Mouse (Mus musculus) embryonic stem cell, embryonic (primary cell): Measurements from ENCODE around the gene Sik3.

Source experiments
- CTCF ChIA-PET, 4 experiments: fragments of 300-600 bp in 2 of 4; fragments of 350-600 bp in 2 of 4; sonication (Branson Sonifier 250); formaldehyde crosslinking; loops; one replicate each; lab custom pipeline; 2022; ENCODE audit warnings: inconsistent platforms in 2 of 4; lab: Charles Lee
- POLR2A ChIA-PET, 4 experiments: fragments of 300-600 bp in 2 of 4; fragments of 350-600 bp in 2 of 4; sonication (Branson Sonifier 250); formaldehyde crosslinking; loops; one replicate each; lab custom pipeline; 2022; ENCODE audit warnings: antibody characterized with exemption in 4 of 4, inconsistent platforms in 1 of 4; lab: Charles Lee

The Sik3 gene

DNA sequence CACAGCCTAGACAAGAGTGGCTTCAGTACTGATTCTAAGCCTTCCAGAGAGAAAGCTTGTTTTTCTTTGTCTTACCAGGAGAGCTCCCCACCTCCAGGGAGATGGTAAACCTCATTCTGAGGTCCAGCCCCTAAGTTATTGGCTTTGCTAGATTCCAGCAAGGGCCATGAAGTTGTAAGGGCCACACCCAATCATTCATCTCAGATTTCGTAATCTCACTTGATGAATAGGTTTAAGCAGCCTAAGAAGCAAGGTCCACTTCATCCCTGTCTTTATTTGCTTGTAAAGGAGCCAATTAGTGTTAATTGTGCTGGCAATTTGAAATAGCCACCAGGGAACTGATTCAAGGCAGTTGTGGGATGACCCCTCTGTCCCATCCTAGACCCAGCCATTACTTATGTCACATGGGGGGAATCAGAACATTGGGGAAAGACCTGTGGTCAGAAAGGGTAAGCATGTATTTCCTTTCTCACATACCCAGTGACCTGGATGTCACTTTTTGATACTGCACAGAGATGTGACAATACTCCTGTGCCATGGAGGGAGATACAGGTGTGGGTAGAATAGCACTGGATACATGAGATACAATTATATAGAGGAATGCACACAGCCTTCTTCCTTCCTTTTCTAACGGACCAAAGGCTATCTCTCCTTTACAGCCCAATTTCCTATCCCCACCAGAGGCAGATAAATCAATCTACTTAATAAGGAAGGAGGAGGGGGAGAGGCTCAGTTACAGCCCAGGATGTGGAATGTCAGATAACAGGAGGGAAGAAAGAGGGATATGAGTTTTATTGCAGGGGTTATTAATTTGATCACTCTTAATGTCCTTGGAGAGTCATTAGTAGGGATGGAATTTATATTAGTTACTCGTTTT is 1.3 kb upstream of the Sik3 start:
- CTCF ChIA-PET, result interaction anchor here (0.6 to 1.5 kb wide), 16 partner anchors 17 to 271 kb away, joined by 3 to 22 read pairs (median 4); partner anchors contain the start of gene Bud13 (in 1 of the 4)

DNA sequence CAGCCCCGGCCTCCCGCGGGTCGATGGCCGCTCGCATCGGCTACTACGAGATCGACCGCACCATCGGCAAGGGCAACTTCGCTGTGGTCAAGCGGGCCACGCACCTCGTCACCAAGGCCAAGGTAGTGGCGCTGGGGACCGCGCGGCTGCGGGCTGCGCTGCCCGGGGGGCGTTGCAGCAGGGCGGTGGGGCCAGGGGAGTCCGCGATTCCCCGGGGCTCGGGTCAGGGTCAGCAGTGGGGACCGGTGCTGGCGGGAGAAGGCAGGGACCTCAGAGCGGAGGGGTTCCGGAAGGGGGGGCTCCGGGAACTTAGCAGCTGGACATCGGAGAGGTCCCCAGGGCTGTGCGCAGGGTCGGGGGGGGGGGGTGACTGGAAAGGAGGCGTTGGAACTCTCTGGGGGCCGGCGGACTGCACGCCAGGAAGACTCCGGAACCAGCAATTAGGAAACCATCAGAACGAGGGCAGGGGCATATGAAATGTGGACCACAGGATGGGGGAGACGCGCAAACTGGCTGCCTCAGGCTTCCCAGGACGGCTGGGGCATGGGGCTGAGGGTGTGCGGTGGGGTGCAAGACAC is 478 bp downstream of the Sik3 start:
- ChIA-PET CTCF (interaction anchor here in 3 of 4 experiments (0.6 to 1.5 kb wide), 36 partner anchors 8 to 791 kb away, joined by 3 to 31 read pairs (median 4); no protein-coding TSS in a partner anchor), POLR2A (interaction anchor here (0.6 to 3.7 kb wide), 32 partner anchors 8 to 270 kb away, joined by 3 to 20 read pairs (median 4); partner anchors contain the start of gene Bud13 (in 2 of the 4))

More for the DNA sequence above, 1.3 kb upstream of the Sik3 start:
- POLR2A ChIA-PET, result interaction anchor here (0.7 to 3.7 kb wide), 23 partner anchors 9 to 1046 kb away, joined by 3 to 20 read pairs (median 4); partner anchors contain the start of genes Bud13 (in 2 of the 4) and Ube4a (in 1 of the 4)

DNA sequence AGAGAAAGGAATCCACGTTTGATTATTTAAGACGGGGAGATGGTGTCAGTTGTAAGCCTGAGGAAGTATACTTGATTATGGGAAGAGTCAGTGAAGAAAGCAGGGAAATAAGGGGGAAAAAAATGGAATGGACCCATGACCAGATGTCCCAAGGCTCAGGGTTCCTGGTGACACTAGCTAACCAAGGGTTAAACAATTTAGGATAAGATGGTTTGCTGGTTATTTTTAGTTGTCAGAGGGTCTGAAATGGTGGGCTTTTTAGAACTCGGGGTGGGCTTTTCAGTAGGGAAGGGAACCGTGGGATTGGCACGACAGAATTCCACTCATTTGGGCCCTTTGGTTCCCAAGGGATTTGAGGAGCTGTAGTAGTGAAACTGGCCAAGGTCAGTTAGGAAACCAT is 996 bp downstream of the Sik3 start:
- CTCF ChIA-PET, result interaction anchor here in 2 of 4 experiments (1.1 to 1.4 kb wide), 5 partner anchors 9 to 217 kb away, joined by 3 to 4 read pairs (median 3); no protein-coding TSS in a partner anchor
- POLR2A ChIA-PET, result interaction anchor here (0.6 to 3.7 kb wide), 15 partner anchors 11 to 233 kb away, joined by 3 to 20 read pairs (median 7); no protein-coding TSS in a partner anchor

DNA sequence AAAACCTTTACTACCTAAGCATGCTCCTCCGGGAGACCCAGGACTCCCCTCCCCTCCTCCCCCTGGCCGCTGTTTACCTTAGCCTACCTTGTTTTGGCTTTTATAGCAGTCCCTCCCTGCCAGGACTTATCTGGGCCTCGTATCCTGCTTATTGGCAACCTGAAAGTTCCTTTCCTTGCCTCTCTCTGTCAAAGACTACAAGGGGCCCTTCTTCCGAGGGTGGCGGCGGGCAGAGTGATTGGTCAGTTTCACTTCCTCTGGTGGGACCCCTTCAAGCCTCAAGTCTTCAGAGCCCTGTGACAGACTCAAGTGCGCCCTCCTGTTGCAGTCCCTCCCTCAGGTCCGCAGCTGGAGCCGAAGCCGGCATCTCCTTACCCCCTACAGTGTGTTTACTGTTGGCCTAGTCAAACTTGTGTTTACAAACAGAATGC is 1.6 kb downstream of the Sik3 start:
- ChIA-PET POLR2A (interaction anchor here (0.6 to 3.7 kb wide), 19 partner anchors 10 to 232 kb away, joined by 3 to 20 read pairs (median 4); no protein-coding TSS in a partner anchor), CTCF (interaction anchor here in 2 of 4 experiments (0.9 to 1.7 kb wide), 9 partner anchors 8 to 217 kb away, joined by 3 to 4 read pairs (median 3); no protein-coding TSS in a partner anchor)

DNA sequence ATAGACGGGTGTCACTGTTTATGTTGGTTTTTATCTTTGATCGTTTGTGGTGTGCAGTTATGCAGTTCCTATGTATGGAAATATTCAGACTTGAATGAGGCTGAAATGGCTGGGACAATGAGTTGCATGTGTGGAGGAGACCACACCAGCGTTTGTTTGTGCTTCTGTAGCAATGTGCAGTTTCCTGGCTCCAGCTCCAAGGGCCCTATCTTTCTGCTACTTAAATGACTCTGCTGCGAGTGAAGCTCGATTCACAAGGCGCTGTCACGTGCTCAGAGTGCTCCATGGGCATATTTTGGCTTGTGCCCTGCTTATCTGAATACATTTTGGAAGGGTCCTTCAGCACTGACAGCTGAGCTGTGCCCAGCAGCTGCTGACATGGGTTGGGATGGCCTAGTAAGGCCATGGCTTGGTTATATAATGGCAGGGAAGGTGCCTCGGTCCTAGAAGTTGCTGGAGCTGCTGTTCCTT is 2.5 kb downstream of the Sik3 start:
- ChIA-PET CTCF (interaction anchor here in 3 of 4 experiments (0.5 to 1.7 kb wide), 14 partner anchors 7 to 292 kb away, joined by 3 to 10 read pairs (median 3); no protein-coding TSS in a partner anchor), POLR2A (interaction anchor here in 3 of 4 experiments (0.6 to 3.7 kb wide), 16 partner anchors 9 to 215 kb away, joined by 3 to 20 read pairs (median 4); no protein-coding TSS in a partner anchor)

DNA sequence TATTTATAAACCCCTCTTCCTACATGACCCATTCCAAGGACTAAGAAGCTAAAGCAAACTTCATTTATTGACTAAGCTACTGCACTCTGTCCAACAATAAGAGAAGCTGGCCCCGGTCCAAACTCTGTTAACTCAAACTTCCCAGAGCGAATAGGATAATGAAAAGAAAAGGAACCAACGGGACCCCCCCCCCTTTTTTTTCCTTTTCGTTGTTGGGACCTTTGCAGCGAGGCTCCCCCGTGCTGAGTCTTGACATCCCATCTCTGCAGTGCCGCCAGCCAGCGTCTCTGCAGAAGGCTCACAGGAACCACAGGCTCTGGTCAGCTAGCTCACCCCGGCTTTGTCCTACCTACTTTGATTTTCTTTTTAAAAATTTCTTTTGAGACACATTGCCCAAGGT is 3.2 kb downstream of the Sik3 start:
- POLR2A ChIA-PET, result interaction anchor here in 3 of 4 experiments (0.5 to 2.1 kb wide), 13 partner anchors 10 to 140 kb away, joined by 3 to 17 read pairs (median 3); no protein-coding TSS in a partner anchor
- CTCF ChIA-PET, result interaction anchor here in 3 of 4 experiments (0.6 to 1.5 kb wide), 5 partner anchors 56 to 973 kb away, joined by 3 to 6 read pairs (median 3); no protein-coding TSS in a partner anchor

DNA sequence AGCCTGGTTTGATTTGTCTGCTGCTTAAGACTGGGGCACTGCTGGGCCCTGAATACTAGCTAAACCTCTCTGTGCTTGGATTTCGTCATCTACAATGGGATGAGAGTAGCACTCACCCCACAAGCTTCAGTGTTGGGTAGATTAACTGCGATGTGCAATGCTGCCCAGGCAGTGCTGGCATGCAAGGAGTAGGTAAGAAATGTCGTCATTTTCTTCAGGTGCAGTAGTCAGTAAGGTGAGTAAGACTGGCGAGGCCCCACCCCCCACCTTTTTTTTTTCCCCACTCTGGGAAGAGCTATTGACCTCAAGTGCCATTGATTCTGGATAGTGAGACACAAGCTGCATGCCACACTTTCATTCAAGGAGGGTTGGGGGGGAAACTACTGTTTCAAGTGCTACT is 3.8 kb downstream of the Sik3 start:
- ChIA-PET POLR2A (interaction anchor here in 3 of 4 experiments (0.5 to 2.0 kb wide), 13 partner anchors 10 to 266 kb away, joined by 3 to 17 read pairs (median 3); partner anchors contain the start of gene Bud13 (in 1 of the 3)), CTCF (interaction anchor here in 3 of 4 experiments (0.6 to 1.5 kb wide), 7 partner anchors 44 to 228 kb away, joined by 3 to 6 read pairs (median 4); no protein-coding TSS in a partner anchor)

DNA sequence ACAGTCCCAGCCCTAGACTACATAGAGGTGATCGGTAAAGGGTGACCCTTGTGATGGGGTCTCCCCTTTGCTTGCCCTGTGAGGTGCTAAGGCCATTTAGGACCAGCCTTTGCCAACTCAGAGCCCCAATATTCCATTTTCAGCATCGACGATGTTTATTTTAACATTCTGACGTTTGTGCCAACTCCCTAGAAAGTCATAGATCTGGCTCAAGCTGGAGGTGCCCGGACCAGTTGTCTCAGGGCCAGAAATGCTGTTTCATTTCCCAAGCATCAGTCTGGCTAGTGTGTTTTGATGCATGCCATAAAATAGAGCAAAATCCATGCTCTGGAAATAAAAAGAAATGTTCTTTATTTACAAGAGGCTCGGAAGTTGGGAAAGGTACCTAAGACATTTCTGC is 5.7 kb downstream of the Sik3 start:
- CTCF ChIA-PET, result interaction anchor here in 1 of 4 experiments (1.2 kb wide), 1 partner anchor 167 kb away, joined by 3 read pairs; no protein-coding TSS in a partner anchor
- POLR2A ChIA-PET, result interaction anchor here in 3 of 4 experiments (0.6 to 1.7 kb wide), 3 partner anchors 9 to 108 kb away, joined by 3 to 6 read pairs (median 3); no protein-coding TSS in a partner anchor

DNA sequence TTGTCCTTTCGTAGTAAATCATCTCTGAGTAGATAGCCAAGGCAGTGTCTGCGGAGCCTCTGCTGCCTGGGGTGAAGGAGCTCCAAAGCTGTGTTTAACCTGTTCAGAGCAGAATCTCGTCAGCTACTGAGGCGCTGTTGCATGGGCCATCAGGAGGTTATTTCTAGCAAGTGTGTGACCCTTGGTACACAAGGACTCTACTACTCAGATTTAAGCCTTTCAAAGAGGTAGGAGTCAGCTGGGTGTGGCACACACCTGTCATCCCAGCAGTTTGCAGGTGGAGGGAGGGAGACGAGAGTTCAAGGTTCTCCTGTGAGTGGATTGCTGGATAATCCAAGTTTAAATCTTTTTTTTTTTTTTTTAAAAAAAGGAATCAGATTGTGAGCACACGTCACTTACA is 7.4 kb downstream of the Sik3 start:
- CTCF ChIA-PET, result interaction anchor here in 3 of 4 experiments (0.6 to 1.4 kb wide), 5 partner anchors 8 to 210 kb away, joined by 3 to 8 read pairs (median 5); partner anchors contain the start of genes Pafah1b2 (in 1 of the 3) and Sik3 (in 1 of the 3)

DNA sequence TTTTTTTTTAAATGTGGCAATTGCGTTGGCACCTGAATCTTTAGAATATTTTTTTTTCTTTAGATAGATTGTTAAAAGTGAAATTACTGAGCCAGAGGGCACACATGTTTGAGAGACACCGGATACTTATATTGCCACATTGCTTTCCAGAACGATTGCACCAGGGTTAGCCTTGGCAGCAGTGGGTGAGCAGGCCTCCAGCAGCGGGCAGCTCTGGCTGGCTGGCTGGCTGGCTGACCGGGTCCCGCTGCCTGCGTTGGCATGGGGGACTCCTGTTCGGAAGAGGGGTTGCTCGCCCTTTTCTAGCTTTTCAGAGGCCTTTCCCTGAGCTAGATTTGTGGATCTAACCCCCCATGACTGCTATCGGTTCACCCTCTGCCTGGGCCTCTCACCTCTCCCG is 11.0 kb downstream of the Sik3 start:
- ChIA-PET CTCF (interaction anchor here in 1 of 4 experiments (1.1 kb wide), 1 partner anchor 288 kb away, joined by 3 read pairs; no protein-coding TSS in a partner anchor), POLR2A (interaction anchor here in 2 of 4 experiments (1.5 to 4.1 kb wide), 3 partner anchors 9 to 15 kb away, joined by 4 to 20 read pairs (median 7); partner anchors contain the start of genes Pafah1b2 (in 1 of the 2) and Sik3 (in 1 of the 2))

More for the DNA sequence above, 7.4 kb downstream of the Sik3 start:
- POLR2A ChIA-PET, result interaction anchor here (0.7 to 3.1 kb wide), 22 partner anchors 8 to 519 kb away, joined by 3 to 12 read pairs (median 4); partner anchors contain the start of genes Pafah1b2 (in 2 of the 4) and Sik3 (in 2 of the 4)

DNA sequence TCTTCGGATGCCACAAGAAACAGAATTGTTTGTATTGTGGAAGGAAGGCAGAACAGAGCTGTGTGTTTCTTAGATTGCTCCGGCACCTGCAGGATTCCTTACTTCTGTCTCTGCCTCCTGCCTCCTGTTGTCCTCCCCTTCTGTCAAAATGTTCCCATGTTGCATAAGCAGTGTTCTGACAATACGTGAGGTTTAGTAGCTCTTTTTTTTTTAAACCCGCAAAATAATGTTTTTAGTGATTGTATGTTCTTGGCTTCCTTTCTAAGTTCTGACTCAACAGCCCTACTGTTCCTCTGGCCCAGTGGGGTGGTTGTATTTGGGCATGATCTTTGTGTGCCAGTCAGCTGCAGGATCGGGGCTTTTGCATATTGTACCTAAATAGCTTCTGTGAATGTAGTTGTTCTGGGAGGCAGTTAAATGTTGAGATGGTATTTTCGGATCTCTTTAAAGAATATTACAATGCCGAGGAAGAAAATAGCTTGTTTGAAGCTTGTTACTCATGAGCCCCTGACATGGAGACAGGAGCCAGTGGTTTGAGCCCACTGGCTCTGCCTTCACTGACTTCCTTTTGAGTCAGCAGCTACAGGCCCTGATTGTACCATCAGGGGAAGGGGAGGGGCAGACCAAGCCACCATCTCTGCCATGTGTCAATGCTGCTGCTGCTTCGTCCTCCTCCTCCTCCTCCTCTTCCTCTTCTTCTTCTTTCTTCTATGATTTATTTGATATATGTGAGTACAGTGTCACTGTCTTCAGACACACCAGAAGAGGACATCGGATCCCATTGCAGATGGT is 13.6 kb downstream of the Sik3 start:
- ChIA-PET CTCF (interaction anchor here (0.6 to 1.8 kb wide), 9 partner anchors 11 to 309 kb away, joined by 3 to 11 read pairs (median 4); partner anchors contain the start of genes Pafah1b2 (in 1 of the 4) and Sik3 (in 1 of the 4)), POLR2A (interaction anchor here in 3 of 4 experiments (0.6 to 4.1 kb wide), 17 partner anchors 8 to 163 kb away, joined by 3 to 20 read pairs (median 4); partner anchors contain the start of genes Pafah1b2 (in 2 of the 3) and Sik3 (in 2 of the 3))

DNA sequence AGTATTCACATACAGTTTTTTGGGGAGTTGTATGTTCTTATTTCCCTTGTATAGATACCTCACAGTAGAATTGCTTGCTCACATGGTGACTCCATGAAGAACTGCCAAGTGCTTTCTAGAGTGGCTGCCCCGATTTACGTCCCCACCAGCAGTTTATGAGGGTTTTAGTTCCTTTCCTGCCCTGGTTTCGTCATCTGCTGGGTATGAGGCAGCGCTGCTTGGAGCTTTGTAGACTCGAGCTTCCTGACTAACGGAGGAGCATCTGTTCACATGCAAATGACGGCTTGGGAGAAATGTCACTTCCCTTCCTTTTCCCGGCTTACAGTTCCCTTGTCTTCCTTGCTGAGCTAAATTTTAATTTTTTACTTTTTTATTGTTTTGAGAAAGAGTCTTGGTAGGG is 15.4 kb downstream of the Sik3 start:
- ChIA-PET CTCF (interaction anchor here in 2 of 4 experiments (0.7 to 1.3 kb wide), 2 partner anchors 10 to 157 kb away, joined by 3 to 4 read pairs; no protein-coding TSS in a partner anchor), POLR2A (interaction anchor here (0.5 to 3.2 kb wide), 19 partner anchors 8 to 679 kb away, joined by 3 to 18 read pairs (median 4); partner anchors contain the start of genes Pafah1b2 (in 1 of the 4) and Sik3 (in 1 of the 4))

DNA sequence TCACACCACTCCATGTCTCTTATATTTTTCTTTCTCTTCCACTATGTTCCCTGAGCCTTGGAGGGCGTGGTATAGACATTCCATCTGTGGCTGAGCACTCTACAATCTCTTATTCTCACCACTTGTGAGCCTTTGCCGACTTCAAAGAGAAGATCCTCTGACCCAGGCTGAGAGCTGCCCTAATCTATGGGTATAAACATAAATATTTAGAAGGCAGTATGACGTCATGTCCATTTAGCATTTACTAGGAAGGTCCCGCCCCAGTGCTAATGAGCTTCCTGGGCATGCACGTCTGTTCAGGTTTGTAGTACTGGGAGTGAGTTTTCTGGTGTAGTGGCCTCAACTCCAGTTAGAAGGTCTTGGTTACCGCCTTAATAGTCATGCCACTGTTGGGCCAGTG is 16.9 kb downstream of the Sik3 start:
- ChIA-PET POLR2A (interaction anchor here (1.0 to 3.0 kb wide), 15 partner anchors 9 to 181 kb away, joined by 3 to 15 read pairs (median 8); partner anchors contain the start of genes Pafah1b2 (in 3 of the 4) and Sik3 (in 3 of the 4)), CTCF (interaction anchor here in 3 of 4 experiments (0.6 to 1.5 kb wide), 4 partner anchors 9 to 157 kb away, joined by 3 to 5 read pairs (median 4); partner anchors contain the start of genes Pafah1b2 (in 1 of the 3) and Sik3 (in 1 of the 3))

DNA sequence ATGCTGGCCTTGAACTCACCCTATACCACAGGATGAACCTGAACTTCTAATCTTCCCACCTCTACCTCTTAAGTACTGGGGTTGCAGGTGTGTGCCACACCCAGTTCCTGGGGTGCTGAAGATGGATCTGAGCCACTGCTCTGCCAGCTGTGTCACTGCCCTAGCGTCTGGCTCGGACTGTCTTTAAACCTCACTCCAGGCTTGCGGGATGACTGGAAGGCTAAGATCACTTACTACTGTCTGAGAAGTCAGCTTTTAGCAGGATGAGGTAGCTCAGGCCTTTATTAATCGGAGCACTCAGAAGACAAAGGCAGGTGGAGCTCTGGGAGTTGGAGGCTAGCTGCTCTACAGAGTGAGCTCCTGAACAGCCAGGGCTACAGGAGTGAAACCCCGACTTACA is 17.6 kb downstream of the Sik3 start:
- ChIA-PET POLR2A (interaction anchor here (0.6 to 3.0 kb wide), 21 partner anchors 8 to 279 kb away, joined by 3 to 15 read pairs (median 5); partner anchors contain the start of genes Pafah1b2 (in 3 of the 4) and Sik3 (in 3 of the 4)), CTCF (interaction anchor here in 2 of 4 experiments (0.6 to 1.5 kb wide), 6 partner anchors 9 to 365 kb away, joined by 3 to 4 read pairs (median 4); partner anchors contain the start of genes Pafah1b2 (in 1 of the 2) and Sik3 (in 1 of the 2))

DNA sequence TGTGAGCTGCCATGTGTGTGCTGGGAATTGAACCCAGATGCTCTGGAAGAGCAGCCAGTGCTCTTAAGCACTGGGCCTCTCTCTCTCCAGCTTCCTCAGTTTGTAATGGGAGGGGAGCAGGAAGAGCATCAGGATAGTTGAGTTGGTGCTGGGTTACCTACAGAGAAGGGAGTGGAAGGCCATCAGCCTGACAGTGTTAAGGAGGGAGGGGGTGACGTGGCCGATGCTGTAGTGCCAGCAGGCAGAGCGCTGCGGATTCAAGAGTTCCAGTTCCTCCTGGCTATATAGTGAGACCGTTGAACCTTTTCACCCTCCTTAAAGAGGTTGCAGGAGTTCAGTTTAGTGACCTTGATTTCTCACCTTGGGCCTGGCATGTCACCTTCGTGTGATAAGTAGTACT is 18.3 kb downstream of the Sik3 start:
- CTCF ChIA-PET, result interaction anchor here in 2 of 4 experiments (0.6 to 1.5 kb wide), 3 partner anchors 8 to 366 kb away, joined by 3 to 4 read pairs (median 4); no protein-coding TSS in a partner anchor
- POLR2A ChIA-PET, result interaction anchor here in 3 of 4 experiments (0.6 to 3.0 kb wide), 15 partner anchors 9 to 278 kb away, joined by 3 to 13 read pairs (median 5); partner anchors contain the start of genes Pafah1b2 (in 2 of the 3) and Sik3 (in 2 of the 3)
